In the genomic region with DNA sequence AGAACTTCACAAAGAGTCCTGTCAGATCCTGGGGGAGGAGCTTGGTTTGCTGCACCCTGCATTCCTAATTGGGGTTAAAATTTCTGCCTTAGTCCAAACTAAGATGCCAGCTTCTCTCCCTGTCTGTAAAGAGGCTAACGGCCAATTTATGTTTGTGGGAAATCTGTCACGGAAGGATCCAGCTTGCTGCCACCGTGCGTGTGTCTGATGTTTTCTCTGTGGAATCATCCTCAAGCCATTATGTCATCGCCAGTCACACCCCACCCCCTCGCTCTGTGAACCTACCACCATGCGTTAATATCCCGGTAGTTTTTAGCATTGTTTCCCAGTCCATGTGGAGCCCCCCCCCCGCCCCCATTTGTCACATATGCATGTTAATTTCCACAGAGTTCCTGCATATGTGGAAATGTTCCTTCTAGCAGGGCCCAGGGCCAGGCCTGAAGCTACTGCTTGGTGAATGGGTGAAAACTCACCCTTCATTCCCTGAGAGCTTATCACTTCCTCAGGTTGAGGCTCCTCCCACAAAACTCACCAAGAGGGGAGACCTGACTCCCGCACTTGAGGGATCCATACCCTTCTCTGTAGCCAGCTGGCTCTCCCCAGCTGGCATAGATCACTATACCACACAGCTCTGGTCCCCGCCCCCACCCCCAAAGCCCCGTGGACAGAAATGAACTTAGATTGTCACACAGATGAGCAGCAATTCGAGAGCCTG, we compare ENCODE assay signal across 25 mouse cellular contexts.
DNase-seq lines count a peak whose midpoint lies in the region; ATAC-seq and TF ChIP-seq lines count a peak whose summit lies in the region.
"Had no signal": no experiment of that assay in that cellular context is flagged by ENCODE, and none has a peak within 500 bp of the region (broad histone marks: within the 10 kb centered on the region; RNA-seq: fewer than 3 reads in every experiment).

No protein-coding gene starts in this region.

- peak; percentile 78 for DNase-seq in heart, adult 11 months
- DNase-seq in heart, postnatal 25 days (ENCODE audit: low spot score), result no peak
- peak; percentile 18 to 23 for DNase-seq in layer of hippocampus, adult 2 months (ENCODE audit: low spot score in 2 of 2)
- DNase-seq in layer of hippocampus, postnatal 36 days, result no peak
- DNase-seq in thymus, postnatal 0 days (ENCODE audit: low spot score), result peak; percentile 54
- DNase-seq in thymus, postnatal 10 days (ENCODE audit: low spot score in 2 of 2), result no peak
- DNase-seq: adrenal gland, postnatal 25 days; cerebellum, adult 18-20 months; cerebellum, postnatal 14 days; kidney, adult 2 months; kidney, postnatal 4 days; left cerebral cortex, postnatal 4 days; liver, postnatal 0 days; lung, postnatal 36 days; right cerebral cortex, postnatal 14 days had no signal

- ATAC-seq in frontal cortex, adult (ENCODE audit: low TSS enrichment), result no peak
- ATAC-seq: forebrain, embryonic 16.5 days; liver, embryonic 12.5 days; liver, postnatal 0 days had no signal

- no peak overlapping the region for H3K4me3 ChIP-seq in layer of hippocampus, adult 2 months
- H3K4me3 ChIP-seq: embryonic facial prominence, embryonic 10.5 days; embryonic facial prominence, embryonic 15.5 days; heart, embryonic 15.5 days; liver, embryonic 12.5 days; midbrain, embryonic 12.5 days; neural tube, embryonic 13.5 days had no signal

- H3K27ac ChIP-seq in layer of hippocampus, adult 2 months, result peak overlapping the region; percentile 55; the same call in 1 of the 2 replicates
- H3K27ac ChIP-seq: embryonic facial prominence, embryonic 10.5 days; embryonic facial prominence, embryonic 15.5 days; heart, embryonic 15.5 days; hindbrain, embryonic 14.5 days; kidney, postnatal 0 days; liver, embryonic 12.5 days; midbrain, embryonic 12.5 days; neural tube, embryonic 13.5 days had no signal

- intact Hi-C loops in heart, postnatal 25 days (cut with DNase I), result no loop called here

- TF ChIP-seq CTCF in layer of hippocampus, adult 2 months (conservative IDR thresholded peaks at IDR 0.05), result no peak

Comparison
In these comparisons a context has a peak if more than half of its experiments do, and no peak if none do; other contexts are left out.
1. DNase-seq: peak in heart, adult 11 months (single experiment), layer of hippocampus, adult 2 months (2 of 2) and thymus, postnatal 0 days (single experiment); none in heart, postnatal 25 days (single experiment), layer of hippocampus, postnatal 36 days (0 of 2) and thymus, postnatal 10 days (0 of 2).